Mouse (Mus musculus): Measurements from ENCODE around the gene Lrrc57.
A peak's percentile ranks its signal among the peaks of the same experiment; 100 is the strongest.

The Lrrc57 gene

DNA sequence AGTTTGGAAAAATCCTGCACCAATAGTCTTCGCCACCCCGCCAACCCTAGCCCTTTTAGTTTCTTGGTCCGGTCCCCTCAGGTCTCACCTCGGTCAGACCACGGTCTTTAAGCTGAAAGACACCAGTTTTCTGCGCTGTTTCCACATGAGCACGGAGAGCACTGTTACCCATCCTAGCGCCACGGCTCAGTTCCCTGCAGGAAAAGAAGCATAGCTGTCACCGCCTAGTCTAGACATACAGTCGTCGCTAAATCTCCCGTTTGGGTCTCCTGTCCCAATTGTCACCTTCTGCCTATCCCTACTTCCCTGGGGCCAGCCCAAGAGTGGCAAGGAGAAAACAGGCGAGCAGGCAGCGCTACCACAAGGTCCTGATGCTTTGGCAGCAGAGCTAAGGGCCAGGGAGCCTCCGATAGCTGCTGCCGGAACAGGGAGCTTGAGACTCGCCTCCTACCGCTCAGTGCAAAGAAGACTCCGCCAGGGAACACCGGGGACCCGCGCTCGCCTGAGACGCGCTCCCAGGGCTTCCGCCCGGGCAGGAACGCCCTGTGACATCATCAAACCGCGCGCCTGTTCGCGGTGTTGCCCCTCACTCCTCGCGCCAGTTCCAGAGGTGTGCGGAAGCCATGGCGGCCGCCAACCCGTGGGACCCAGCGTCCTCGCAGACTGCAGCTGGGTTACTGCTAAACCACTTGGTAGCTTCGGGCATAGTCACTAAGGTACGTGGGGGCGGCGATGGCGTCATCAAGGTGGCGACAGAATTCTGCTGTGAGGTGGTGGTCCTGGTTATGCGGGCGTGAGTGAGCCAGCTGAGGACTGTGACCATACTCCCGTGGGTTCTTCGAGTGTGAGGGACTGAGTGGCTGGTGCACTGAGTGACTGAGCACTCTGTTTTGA is at the start of gene Lrrc57, which contains the start of gene Haus2:
Gene Lrrc57, minus strand, starts transcription at position 691 of the 894 bp plus-strand sequence.
Gene Haus2, plus strand, starts transcription at position 554 of the 894 bp plus-strand sequence.
- DNase-seq (ENCODE audit: low spot score), result peak; percentile 92

DNA sequence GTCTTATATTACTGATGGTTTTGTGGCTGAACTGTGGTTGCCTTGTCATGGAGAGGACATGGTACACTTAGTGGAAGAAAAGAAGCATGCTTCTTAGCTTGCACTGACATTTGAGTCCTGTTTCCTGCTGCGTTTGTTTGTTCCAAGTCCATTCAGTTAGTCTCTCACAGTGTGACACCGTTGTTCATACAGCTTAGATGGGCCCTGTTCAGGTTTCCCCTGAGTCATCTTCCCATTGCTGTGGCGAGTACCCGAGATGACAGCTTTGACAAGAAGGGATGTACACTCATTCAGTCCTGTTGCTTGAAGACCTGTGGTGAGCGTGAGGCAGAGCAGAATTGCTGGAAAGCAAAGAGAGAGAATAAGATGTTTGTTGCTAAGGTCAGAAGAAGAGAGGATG is 49.2 kb upstream of the Lrrc57 start:
- no peak for DNase-seq (ENCODE audit: low spot score)

DNA sequence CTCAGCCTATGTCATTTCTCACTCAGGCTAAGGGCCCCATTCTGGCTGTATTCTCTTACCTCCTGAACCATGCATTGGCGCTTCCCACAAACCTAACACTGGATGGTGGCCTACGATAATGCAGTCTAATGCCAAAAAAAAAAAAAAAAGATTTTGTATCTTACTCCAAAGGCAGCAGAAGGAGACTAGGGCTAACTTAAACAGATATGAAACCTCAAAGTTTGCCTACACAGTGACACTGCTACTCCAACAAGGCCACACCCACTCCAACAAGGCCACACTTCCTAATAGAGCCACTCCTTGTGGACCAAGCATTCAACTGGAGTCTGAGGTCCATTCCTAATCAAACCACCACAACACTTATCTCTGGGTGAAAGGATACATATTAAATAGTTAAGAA is 47.4 kb upstream of the Lrrc57 start:
- DNase-seq (ENCODE audit: low spot score), result no peak

DNA sequence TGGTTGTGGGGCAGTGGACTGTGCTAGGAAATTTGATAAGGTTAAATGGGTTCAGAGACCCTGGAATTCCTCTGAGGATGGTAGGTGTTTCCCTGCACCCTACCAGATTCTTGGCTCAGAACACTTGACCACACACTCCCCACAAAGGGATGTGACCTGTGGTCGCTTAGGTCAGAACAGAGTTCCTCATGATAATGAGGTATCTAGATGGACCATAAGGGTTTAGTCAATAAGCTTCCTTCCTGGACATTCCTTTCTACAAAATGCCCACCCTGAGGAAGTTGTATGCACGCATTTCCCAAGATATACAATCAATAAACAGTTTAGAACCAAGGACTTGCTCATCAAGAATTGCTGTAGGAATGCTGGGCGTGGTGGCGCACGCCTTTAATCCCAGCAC is 46.6 kb upstream of the Lrrc57 start:
- no peak for DNase-seq (ENCODE audit: low spot score)

DNA sequence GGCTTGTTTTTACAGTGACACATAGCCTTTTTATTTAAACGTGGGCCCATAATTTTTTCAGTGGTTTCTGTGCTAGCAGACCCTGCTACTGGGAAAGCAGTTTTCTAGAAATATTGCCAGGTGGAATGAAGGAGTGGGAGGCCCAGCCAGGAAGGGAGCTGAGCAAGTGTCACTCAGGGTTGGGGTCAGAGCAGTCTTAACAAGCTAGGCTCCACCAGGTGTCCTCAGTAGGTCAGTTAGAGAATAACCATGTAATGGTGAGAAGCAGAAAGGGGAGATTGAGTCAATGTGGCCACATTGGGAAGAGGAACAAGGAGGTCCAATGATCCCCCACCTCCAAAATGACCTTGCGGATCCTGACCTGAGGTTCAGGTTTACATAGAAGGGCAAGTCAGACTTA is 45.4 kb upstream of the Lrrc57 start:
- DNase-seq (ENCODE audit: low spot score), result no peak

DNA sequence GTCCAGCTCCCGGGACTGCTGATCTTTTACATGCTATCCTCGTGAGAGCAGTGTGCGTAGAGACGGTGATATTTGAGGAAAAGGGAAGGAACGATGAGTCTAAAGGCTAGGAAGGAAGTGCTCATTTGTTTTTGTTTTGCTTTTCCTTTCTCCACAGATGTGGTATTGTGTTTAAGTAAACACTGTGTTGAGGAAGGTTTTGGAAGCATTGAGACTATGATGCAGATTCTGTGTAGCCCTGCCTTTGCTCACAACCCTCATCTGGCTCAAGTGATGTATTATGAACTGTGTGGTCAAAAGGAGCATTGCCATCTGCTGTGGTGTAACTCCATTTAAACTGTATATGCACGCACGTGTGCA is 43.6 kb upstream of the Lrrc57 start:
- no peak for DNase-seq (ENCODE audit: low spot score)

DNA sequence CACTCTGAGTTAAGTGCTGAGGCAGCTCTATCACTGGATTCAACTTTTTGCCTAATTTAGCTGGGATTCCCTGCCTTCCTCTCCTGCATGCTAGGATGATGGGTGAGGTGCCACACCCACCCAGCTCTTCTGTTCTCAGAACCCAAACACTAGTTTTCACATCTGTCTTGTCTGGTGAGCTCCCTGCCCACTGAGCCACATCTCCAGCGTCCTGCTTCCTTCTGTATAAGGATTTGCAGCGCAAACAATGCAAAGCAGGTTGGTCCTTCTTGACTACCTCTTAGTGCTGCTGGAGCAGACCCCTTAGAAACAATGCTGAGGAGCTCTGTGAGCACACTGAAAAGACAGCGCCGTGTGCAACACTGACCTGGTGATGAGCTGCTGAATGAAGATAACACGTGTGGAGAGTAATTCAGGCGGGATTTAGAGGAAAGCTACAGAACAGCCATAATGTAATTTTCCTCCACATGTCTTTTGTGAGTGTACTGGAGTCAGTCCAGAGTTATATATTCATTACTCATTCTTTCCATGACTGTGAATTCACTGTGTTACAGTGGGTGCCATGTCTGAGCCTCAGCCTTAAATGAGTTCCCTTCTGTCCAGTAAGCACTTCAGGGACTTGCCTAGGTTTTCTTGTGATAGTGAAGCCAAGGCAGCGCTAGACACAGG is 43.1 kb upstream of the Lrrc57 start:
- no peak for DNase-seq (ENCODE audit: low spot score)

DNA sequence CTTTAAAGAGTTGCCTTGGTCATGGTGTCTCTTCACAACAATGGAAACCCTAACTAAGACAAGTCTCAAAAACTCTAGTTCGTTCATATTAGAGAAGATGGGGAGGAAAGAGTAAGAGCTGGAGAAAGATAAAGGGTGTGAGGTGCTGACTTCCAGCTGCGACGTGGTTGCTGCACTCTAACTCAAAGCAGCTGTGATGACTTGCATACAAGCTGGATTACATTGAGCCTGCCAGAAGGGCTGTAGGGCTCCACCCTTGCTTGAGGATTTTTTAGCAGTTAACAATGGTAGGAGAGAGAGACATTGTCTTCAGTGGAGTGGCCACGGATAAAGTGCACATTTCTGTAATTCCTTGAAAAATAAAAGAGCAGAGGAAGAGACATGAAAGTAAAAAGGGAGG is 37.5 kb upstream of the Lrrc57 start:
- DNase-seq (ENCODE audit: low spot score), result no peak

DNA sequence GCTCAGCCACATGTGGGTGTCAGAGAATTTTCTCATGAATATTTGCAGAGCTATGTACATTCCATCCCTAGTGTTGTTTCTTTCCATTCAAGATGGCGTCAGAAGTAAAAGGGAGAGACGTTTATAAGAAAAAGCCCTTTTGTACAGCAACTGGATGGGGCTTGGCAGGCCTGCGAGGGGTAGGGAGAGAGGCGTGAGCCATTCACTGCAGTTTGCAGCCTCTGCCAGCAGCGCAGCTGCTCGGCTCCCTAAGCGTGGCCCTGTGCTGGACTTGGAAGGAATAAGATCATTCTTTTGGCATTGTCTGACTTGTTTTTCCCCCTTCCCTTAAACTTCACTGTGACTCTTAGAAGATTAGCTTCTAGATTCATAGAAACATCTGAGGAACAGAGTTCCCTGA is 34.5 kb upstream of the Lrrc57 start:
- peak; percentile 19 for DNase-seq (ENCODE audit: low spot score)

DNA sequence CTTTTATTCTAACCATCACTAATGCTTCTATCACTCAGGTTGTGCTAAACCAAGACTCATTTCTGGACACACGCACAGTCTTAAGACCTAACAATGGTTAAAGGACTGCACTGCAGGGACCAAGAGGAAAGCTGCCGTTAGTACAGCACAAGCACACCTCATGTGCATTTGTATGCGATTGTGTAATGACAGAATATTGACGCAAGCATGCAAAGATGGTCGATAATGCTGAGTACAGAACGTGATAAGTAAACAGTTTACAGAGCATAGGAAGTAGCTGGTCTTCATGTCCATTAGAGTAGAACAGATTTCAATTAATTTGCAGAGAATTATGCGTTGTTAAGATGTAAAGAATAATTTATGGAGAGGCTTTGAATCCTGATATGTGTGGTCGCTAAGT is 31.5 kb upstream of the Lrrc57 start:
- DNase-seq (ENCODE audit: low spot score), result no peak

DNA sequence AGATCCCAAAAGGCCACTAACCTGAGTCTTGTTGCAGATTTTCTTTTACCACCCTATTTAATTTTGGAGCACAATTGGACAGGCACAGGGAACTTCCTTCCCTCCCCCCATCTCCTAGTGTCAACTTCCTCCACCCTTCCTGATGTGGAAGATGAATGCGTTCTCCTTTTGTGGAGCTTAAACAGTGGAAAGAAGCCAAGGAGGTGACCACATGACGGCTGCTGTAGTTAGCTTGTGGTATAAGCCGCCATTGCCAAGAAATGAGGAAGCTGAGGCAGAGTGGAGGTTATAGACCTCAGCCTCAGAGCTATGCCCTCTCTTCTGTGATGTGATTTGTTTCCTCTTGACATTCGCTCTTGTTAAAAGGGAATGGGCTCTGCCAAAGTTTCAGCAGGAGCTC is 22.6 kb upstream of the Lrrc57 start:
- DNase-seq (ENCODE audit: low spot score), result no peak

DNA sequence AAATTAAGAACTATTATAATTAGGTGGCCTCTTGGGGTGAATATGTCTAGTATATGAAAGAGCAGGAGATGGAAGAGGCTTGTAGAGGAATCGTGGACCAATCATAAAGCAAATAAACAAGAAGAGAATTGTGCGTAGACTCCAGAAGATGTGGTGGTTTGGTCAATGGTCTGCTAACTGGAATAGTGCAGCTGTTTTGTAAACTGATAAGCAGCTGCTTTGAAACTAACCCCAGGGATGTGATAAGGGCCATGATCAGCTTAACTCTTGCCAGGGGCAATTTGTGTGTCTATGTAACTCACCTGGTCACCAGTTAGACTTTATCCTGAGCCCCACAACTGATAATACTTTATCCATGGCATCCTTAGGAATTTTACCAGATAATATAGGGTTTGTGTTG is 22.2 kb upstream of the Lrrc57 start:
- DNase-seq (ENCODE audit: low spot score), result no peak

DNA sequence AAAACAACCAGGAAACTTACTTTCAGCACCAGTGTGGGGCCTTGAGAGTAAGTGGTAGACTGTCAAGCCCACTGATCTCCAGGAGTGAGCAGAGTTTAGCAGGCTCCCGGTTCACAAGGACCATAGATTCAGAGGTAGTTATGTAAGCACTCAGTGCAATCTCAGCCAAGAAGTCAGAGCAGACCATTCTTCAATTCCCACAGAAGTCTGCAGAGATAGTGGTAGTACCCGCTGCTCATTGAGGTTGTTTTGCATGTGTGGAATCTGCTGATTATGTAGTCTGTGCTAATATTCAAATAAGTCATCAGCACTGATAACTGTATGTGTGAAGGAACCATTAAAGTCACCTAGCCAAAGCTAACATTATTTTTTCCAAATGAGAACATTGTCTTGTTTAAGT is 21.3 kb upstream of the Lrrc57 start:
- no peak for DNase-seq (ENCODE audit: low spot score)

DNA sequence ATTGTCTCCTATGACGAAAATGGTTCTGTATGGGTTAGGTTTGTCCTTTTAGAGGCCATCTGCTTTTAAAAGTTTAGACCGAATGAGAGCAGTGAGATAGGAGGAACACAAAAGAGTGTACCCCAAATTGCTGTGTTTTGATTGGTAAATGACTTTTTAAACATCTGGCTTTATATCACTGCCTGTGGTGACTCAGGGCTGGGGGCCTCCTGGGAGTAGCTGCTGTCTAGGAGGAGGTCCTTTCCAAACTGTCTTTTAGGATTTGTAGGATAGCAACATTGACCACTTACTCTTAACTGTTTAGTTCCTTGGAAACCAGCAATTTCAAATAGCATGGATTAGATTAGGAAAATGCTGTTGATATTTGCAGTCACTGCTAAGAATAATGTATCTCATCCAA is 20.9 kb upstream of the Lrrc57 start:
- DNase-seq (ENCODE audit: low spot score), result no peak

DNA sequence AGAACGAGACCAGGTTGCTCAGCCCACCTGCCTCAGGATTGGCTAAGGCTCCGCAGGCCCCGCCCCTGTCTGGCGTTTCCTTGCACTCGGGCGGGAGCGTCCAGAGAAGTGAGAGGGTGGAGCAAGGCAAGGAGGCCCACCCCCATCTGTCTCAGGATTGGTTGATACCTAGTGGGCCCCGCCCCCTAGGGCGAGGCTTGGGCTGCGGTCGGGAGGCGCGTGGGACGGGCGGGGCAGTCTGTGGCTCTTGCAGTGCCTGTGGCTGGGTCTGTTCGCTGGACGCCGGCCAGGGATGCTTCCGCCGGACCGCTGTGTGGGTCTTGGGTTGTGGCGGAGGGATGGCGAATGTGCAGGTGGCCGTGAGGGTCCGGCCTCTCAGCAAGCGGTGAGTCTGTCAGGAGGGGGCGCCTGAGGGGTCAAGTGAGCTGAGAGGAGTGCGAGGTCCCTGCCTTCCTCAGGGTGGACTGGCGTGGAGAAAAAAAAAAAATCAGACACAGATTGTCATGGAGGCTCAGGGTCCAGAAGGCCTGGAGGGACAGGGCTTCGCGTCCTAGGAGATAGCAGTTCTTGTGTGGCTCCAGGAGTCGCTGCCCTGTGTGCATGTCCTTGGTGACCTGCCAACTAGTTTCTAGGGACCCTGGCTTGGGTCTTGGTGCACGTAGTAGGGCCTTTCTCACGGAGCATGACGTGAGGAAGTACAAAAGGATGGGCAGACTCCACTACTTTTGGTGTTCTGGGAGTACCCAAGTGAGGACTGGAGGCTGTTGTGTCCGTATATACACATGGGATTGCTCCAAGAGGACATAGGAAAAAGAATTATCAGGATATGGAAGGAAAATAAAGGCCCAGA is 19.8 kb upstream of the Lrrc57 start, which contains the start of gene Stard9:
Gene Stard9, plus strand, starts transcription at position 236 of the 850 bp plus-strand sequence.
- peak; percentile 91 for DNase-seq (ENCODE audit: low spot score)

DNA sequence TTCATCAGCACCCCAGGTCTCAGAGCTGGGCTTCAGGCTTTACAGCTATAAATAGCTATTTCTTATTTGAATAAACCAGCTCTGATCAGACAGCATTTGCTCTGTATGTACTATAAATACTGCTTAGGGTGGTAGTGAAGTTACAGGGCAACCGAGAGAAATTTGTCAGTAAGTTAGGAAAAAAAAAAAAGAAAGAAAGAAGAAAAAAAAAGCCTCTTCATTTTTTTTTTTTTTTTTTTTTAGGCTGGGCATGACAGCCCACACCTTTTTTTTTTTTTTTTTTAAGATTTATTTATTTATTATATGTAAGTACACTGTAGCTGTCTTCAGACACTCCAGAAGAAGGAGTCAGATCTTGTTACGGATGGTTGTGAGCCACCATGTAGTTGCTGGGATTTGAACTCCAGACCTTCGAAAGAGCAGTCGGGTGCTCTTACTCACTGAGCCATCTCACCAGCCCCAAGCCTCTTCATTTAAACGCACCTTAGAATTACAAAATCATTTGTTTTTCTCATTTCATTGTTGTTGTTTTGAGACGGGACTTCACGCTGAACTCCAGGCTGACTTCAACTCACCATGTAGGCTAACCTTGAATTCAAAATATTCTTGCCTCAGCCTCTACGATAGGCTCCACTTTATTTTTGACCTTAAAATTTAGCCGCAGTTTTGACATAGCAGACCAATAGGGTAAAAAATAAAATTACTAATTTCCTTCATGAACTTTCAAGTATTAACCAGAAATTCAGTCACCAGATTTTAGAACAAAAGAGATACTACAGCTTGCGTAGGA is 19.0 kb upstream of the Lrrc57 start:
- DNase-seq (ENCODE audit: low spot score), result no peak

DNA sequence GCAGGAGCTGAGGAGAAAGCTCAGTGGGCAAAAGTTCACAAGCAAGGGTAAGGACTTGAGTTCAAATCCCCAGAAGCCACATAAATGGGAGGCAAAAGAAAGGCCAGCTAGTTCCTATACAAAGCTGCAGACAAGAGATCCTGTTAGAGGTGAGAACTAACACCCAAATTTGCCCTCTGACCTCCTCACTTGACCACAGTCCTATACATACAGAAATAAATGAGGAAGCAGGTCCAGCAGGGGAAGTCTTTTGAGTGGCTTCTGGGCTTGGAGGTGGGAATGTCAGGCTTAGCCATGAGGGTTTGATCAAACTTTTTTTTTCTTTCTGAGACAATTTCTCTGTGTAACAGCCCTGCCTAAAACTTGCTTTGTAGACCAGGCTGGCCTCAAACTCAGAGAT is 13.6 kb upstream of the Lrrc57 start:
- DNase-seq (ENCODE audit: low spot score), result no peak

DNA sequence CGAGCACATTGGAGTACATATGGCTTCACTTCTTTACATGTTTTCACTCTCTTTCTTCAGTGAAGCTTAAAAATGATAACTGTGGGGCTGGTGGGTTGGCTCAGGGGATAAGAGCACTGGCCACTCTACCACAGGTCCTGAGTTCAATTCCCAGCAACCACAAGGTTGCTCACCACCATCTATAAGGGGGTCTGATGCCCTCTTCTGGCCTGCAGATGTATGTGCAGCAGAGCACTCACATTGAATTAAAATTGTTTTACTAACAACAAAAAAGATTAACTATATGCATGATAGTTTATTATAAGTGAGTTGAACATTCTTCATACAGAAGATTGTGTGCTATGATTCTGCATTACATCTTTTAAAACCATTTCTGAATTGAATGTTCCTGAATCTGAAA is 10.2 kb upstream of the Lrrc57 start:
- no peak for DNase-seq (ENCODE audit: low spot score)

DNA sequence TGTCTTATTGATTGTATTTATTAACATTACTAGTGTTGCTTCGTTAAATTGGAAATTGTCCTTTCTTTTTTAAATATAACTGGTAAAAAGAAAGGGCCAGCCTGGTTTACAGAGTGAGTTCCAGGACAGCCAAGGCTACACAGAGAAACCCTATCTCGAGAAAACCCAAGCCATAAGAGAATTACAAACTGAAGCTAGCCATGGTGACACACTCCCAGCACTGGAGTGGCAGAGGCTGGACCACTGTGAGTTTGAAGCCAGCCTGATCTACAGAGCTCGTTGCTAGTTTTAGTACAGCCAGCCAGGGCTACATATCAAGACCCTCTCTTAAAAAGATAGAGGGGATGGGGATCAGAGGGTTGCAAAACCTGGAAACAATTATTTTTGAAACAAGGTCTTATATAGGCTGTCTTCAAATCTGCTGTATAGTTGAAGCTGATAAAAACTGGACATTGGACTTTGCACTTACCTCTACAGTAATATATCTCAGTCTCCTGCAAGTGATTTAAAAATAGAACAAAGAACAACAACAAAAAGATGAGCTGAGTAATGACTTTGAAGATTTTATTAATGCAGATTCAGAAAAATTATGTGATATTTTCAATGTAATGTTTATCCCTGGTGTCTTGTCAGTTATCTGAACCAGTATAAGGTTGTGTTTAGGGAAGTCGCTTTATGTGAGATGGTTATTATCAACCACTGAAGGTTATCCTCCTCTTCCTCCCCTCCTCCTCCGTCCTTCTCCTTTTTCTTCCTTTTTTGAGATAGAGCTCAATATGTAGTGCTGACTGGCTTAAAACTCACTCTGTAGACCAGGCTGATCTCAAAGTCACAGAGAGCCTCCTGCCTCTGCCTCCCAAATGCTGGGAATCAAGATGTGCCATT is 7.2 kb upstream of the Lrrc57 start:
- DNase-seq (ENCODE audit: low spot score), result no peak

DNA sequence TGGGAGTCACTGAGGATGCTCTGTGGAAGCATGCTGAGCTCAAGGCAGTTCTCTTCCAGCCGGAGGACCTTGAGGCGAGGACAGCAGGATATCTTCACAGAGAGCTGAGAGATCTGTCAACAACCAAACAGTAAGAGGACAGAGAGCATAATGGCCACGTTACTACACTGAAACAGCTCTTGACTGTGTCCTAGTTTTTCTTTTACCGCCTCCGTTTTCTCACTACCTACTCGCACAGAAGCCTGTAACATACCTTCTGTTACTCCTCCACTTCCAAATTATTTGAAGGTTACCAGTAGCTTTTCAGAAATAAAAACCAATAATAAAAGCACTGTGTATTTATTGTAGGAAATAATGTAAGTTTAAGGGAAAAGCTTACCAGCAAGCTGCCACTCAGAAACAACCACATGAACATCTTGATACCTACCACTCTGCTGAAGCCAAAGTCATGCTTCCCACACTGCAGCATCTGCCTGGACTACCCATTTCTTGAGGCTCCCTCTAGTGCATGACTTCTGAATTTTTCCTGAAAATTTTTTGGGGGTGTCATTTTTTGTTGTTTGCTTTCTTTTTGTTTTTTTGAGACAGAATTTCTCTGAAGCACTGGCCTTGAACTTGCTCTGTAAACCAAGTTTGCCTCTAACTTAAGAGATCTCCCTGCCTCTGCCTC is 3.2 kb downstream of the Lrrc57 start:
- DNase-seq (ENCODE audit: low spot score), result no peak
